Mouse (Mus musculus) liver, adult 2 months (tissue): ENCODE results near the gene Mc1r.
"Not testable (repeated sequence)": the region's sequence is repeated elsewhere in the genome, so short reads cannot be mapped to it uniquely, and the experiment has no call there.

ENCODE experiments used
- CTCF ChIP-seq: fragments of 200-500 bp; IDR thresholded peaks from 2 replicates; pipeline ENCODE4 v1.5.1; 2011; ENCODE audit warnings: low read depth, low read length, control low read depth
- POLR2A ChIP-seq: fragments of 200-500 bp; IDR thresholded peaks from 2 replicates; pipeline ENCODE4 v1.6.1; 2011; ENCODE audit warnings: low read length, control low read depth; ENCODE audit not compliant: insufficient read depth; ENCODE audit errors: extremely low read depth

DNA sequence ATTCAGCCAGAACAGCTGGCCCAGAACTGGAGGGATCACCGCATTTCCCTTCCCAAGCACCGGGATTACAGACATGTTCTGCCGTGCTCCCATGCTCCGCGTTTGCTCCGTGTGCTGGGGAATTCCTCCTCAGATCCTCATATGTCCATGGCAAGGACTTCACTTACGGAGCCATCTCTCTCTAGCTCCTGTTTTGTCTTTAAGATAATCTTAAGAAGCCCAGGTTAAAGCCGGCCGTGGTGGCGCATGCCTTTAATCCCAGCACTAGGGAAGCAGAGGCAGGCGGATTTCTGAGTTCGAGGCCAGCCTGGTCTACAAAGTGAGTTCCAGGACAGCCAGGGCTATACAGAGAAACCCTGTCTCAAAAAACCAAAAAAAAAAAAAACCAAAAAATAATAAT is 44.8 kb downstream of the Mc1r start:
- TF ChIP-seq CTCF, POLR2A: not testable (repeated sequence)
